Mouse (Mus musculus) kidney, embryonic 15.5 days (tissue): Measurements from ENCODE around the gene Rbm8a. TPM values are rescaled to one million over a fixed set of nuclear protein-coding genes. Genes with fewer than 3 reads are reported as not detected.

Experiments
- ATAC-seq: fragments of 200-750 bp; cut with Nextera tagmentation; replicated peaks from 2 replicates; pipeline ENCODE4 v1.8.0; 2017; ENCODE audit warnings: moderate TSS enrichment; ENCODE audit not compliant: low FRiP score
- H3K27ac ChIP-seq: fragments of 300-500 bp; sonication (generic); 2 replicates; pipeline ENCODE4 v1.5.1; 2015; ENCODE audit warnings: mild to moderate bottlenecking, inconsistent platforms
- H3K27me3 ChIP-seq: fragments of 300-500 bp; sonication (generic); 2 replicates; pipeline ENCODE4 v1.6.1; 2015; ENCODE audit warnings: inconsistent platforms
- H3K36me3 ChIP-seq: fragments of 300-500 bp; sonication (generic); 2 replicates; pipeline ENCODE4 v1.6.1; 2015; ENCODE audit warnings: inconsistent platforms
- H3K4me1 ChIP-seq: fragments of 300-500 bp; sonication (generic); 2 replicates; pipeline ENCODE4 v1.6.1; 2015; ENCODE audit warnings: inconsistent platforms
- H3K4me2 ChIP-seq: fragments of 300-500 bp; sonication (generic); 2 replicates; pipeline ENCODE4 v1.6.1; 2015; ENCODE audit warnings: moderate library complexity, mild to moderate bottlenecking, inconsistent platforms
- H3K4me3 ChIP-seq: fragments of 300-500 bp; sonication (generic); replicated peaks from 2 replicates; pipeline ENCODE4 v1.5.1; 2015; ENCODE audit warnings: mild to moderate bottlenecking, inconsistent platforms
- H3K9ac ChIP-seq: fragments of 300-500 bp; sonication (generic); 2 replicates; pipeline ENCODE4 v1.6.1; 2015; ENCODE audit warnings: mild to moderate bottlenecking, inconsistent platforms
- H3K9me3 ChIP-seq: fragments of 300-500 bp; sonication (generic); replicated peaks from 2 replicates; pipeline ENCODE4 v1.6.1; 2016; ENCODE audit warnings: inconsistent platforms
- WGBS: fragments of 180-500 bp; shearing (Covaris S2); methylation state at CpG from one replicate; pipeline ENCODE4 v1.1.7; 2015; ENCODE audit warnings: mixed read lengths; 5-methylcytosine and 5-hydroxymethylcytosine counted together
- polyA plus RNA-seq: library from polyadenylated mRNA; unstranded; fragments of >200 nt; fragmentation: Nextera tagmentation; extraction: Ambion mirVana; gene quantifications from 2 replicates; pipeline ENCODE4 v1.2.1, GENCODE M21; 2015

The Rbm8a gene
- polyA plus RNA-seq, 1 experiment from 2014 or later = 151 TPM

GRCm38 (mm10) chr3:96675690-96676089, 46.0 kb downstream of the Rbm8a start:
- ATAC-seq = no peak
- no peak overlapping the region for H3K4me2 ChIP-seq
- H3K36me3 ChIP-seq = no peaks in the 10 kb centered on the region
- H3K27ac ChIP-seq = 0 out of 2 replicates have a peak overlapping the region, but pooled peaks have one; percentile 9
- no peak overlapping the region for H3K4me3 ChIP-seq
- H3K4me1 ChIP-seq = peaks cover 25% of the 10 kb centered on the region
- WGBS = 42% methylated on average over 3 of the region's 3 CpGs
- no peak overlapping the region for H3K9ac ChIP-seq
- peaks cover 24% of the 10 kb centered on the region; the same call in 1 of the 2 replicates for H3K27me3 ChIP-seq
- no peaks in the 10 kb centered on the region for H3K9me3 ChIP-seq

GRCm38 (mm10) chr3:96678456-96678855, 48.7 kb downstream of the Rbm8a start:
- Histone ChIP-seq H3K4me2 (no peak overlapping the region), H3K27ac (no peak overlapping the region), H3K9ac (no peak overlapping the region), H3K4me1 (peaks cover 22% of the 10 kb centered on the region), H3K27me3 (peaks cover 32% of the 10 kb centered on the region; the same call in 1 of the 2 replicates), H3K36me3 (no peaks in the 10 kb centered on the region), H3K9me3 (no peaks in the 10 kb centered on the region), H3K4me3 (no peak overlapping the region)
- ATAC-seq = no peak
- WGBS = 69% methylated on average over 7 of the region's 7 CpGs

DNA sequence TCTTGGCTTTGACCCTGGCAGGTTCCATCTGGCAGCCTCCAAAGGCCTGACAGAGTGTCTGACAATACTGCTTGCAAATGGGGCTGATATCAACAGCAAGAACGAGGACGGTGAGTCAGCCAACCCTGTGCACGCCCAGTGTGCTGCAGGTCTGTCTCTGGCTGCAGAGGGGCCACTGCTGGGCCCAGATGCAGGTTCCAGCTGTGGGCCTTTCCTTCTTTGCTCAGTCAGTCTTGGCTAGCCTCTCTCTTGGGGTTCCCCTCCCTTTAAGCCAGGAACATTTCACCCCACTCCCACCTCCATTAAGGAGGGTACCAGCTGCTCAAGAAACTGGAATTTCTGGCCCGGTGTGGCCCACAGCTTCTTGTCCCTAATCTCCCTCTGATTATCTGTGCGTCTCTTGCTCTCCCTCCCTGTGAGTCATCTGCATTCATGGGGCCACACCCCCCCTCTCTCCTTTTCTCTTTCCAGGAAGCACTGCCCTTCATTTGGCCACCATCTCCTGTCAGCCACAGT, 49.5 kb downstream of the Rbm8a start:
- H3K9ac ChIP-seq = no peak overlapping the region
- H3K9me3 ChIP-seq = no peaks in the 10 kb centered on the region
- peaks cover 15% of the 10 kb centered on the region for H3K4me1 ChIP-seq
- H3K4me2 ChIP-seq = no peak overlapping the region
- ATAC-seq = no peak
- no peaks in the 10 kb centered on the region for H3K36me3 ChIP-seq
- H3K4me3 ChIP-seq = no peak overlapping the region
- 34% methylated on average over 5 of the region's 5 CpGs for WGBS
- H3K27me3 ChIP-seq = peaks cover 39% of the 10 kb centered on the region
- no peak overlapping the region for H3K27ac ChIP-seq

DNA sequence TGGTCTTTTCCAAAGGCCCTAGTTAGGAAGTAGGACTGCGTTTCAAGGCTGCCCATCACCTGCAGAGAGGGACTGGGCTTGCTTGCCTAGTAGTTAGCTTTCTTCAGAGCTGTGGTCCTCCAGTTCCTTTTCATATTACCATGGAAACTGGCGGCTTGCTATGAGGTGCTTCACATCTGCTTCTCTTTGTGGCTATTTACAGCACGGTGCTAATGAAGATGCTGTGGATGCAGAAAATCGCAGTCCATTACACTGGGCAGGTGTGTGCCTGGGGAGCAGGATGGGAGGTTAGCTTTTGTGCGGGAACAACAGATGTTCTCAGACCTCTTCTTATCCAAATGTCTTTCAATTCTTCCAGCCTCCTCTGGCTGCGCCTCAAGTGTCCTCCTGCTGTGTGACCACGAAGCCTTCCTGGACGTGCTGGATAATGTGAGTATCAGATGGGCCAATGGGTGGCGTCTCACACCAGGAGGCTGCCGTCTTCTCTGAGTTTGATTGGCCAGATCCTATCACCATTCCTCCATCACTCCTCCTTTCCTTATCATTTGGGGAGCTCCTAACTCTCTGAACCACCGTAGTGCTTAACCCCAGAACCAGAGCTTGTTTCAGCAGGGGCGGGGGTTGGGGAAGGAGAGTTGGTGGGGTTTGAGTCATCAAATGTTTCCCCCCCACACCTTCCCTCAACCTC, 50.7 kb downstream of the Rbm8a start:
- Histone ChIP-seq H3K9me3 (no peaks in the 10 kb centered on the region), H3K36me3 (no peaks in the 10 kb centered on the region), H3K27ac (no peak overlapping the region), H3K9ac (no peak overlapping the region), H3K27me3 (peaks cover 48% of the 10 kb centered on the region), H3K4me2 (no peak overlapping the region), H3K4me3 (no peak overlapping the region), H3K4me1 (peaks cover 14% of the 10 kb centered on the region)
- 25% methylated on average over 12 of the region's 12 CpGs for WGBS
- ATAC-seq = no peak

Other genes starting within 250 kb of the Rbm8a start
- gene BC107364, start 177.6 kb upstream of the Rbm8a start, polyA plus RNA-seq = 0.15 TPM in 1 of 2 replicates, not detected in the other
- 1.1 and 1.8 TPM in 2 replicates for gene Hfe2, start 104.8 kb upstream of the Rbm8a start, polyA plus RNA-seq
- gene Txnip, start 72.0 kb upstream of the Rbm8a start, polyA plus RNA-seq = 144 and 153 TPM in 2 replicates
- 2.1 TPM in 2 replicates for gene Gm16253, start 52.9 kb upstream of the Rbm8a start, polyA plus RNA-seq
- gene Polr3gl, start 35.8 kb upstream of the Rbm8a start, polyA plus RNA-seq = 38.1 and 39.8 TPM in 2 replicates
- 1.8 and 2.8 TPM in 2 replicates for gene Ankrd34a, start 33.3 kb upstream of the Rbm8a start, polyA plus RNA-seq
- gene Lix1l, start 28.8 kb upstream of the Rbm8a start, polyA plus RNA-seq = 6.5 and 8.0 TPM in 2 replicates
- 54.9 and 56.8 TPM in 2 replicates for gene Pex11b, start 5.4 kb downstream of the Rbm8a start, polyA plus RNA-seq
- gene Gm42957, start 5.5 kb downstream of the Rbm8a start, polyA plus RNA-seq = 0.09 and 0.17 TPM in 2 replicates
- 0.83 and 2.2 TPM in 2 replicates for gene Itga10, start 15.7 kb downstream of the Rbm8a start, polyA plus RNA-seq
- gene Ankrd35, start 40.2 kb downstream of the Rbm8a start, polyA plus RNA-seq = 0.86 and 1.1 TPM in 2 replicates
- 61.9 and 73.0 TPM in 2 replicates for gene Pias3, start 66.5 kb downstream of the Rbm8a start, polyA plus RNA-seq
- gene Nudt17, start 78.6 kb downstream of the Rbm8a start, polyA plus RNA-seq = 10.0 and 10.5 TPM in 2 replicates
- gene Polr3c, start 97.7 kb downstream of the Rbm8a start, polyA plus RNA-seq = 41.0 and 41.5 TPM in 2 replicates
- gene Rnf115, start 97.7 kb downstream of the Rbm8a start, polyA plus RNA-seq = 56.6 and 57.2 TPM in 2 replicates
- 125 and 138 TPM in 2 replicates for gene Pdzk1, start 199.4 kb downstream of the Rbm8a start, polyA plus RNA-seq
- gene Cd160, start 199.4 kb downstream of the Rbm8a start, polyA plus RNA-seq = 0.09 and 0.16 TPM in 2 replicates